Mouse (Mus musculus) gastrocnemius, postnatal 10 days (tissue): ENCODE data around the gene Spc24. TPM values are rescaled to one million over a fixed set of nuclear protein-coding genes. Genes with fewer than 3 reads are reported as not detected.

Source experiments
- DNase-seq: peaks from one replicate; pipeline ENCODE4 v3.0.0; 2021; ENCODE audit warnings: mixed read lengths
- total RNA-seq, 2 experiments: library from RNA; stranded (reverse); gene quantifications; 2 replicates each; pipeline ENCODE4 v1.2.3; 2021

Spc24 gene
- total RNA-seq, 2 experiments from 2014 or later = 6.1 to 7.3 TPM

DNA sequence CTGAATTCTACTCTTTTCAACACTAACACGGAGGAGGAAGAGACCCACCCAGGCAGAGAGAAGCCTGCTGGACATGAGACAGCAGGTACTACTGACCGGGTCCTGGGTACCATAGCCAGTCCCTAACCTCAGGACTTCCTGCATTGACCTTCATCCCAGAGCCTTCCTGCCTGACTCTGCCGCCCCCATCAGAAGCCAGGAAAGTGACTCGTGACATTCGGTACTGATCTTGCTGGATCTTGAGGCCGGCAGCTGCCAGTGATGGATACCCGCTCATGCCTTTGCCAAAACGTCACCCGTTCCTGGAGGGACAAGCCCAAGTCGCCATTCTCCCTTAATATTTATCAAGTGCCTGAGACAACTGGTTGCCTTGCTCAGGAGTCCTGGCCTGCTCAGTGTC is 11.6 kb downstream of the Spc24 start:
- DNase-seq = no peak

DNA sequence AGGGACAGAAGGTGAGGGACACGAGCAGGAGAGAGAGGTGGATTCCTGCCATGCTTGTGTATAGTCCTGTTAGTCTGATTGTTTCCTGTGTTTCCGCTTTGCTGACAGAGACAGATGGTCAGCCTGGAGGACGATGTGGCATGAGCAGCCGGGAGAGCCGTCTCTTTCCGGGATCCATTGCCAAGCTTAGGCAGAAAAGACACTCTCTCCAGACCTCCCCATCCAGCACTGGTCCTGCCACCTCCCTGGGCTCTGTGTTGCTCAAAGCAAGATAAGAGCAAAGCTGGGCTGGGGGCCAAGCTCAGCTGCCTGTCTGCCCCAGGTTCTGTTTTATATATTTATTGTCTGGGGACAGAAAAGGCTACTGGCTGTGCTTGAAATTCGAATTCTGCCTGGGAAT is 12.1 kb downstream of the Spc24 start:
- DNase-seq = no peak

DNA sequence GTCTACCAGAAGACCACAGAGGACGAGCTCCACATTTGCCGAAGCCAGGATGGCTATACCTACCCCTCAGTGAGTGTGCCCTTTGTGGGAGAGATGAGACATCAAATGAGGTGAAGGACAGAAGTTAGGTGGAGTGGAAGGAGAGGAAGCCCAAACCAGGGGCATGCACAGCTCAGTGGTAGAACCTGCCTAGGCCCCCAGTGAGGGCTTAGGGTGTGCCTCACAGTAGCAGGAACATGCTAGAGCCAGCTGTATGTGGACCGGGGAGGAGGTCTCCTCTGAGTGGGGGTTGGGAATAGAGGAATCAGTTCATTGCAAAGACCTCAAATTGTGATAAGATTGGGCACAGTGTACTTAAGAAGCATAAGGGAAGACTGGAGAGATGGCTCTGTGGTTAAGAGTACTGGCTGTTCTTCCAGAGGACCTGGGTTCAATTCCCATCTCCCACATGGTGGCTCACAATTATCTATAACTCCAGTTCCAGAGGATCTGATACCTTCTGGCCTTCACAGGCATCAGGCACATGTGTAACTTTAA is 12.8 kb downstream of the Spc24 start:
- DNase-seq = no peak

DNA sequence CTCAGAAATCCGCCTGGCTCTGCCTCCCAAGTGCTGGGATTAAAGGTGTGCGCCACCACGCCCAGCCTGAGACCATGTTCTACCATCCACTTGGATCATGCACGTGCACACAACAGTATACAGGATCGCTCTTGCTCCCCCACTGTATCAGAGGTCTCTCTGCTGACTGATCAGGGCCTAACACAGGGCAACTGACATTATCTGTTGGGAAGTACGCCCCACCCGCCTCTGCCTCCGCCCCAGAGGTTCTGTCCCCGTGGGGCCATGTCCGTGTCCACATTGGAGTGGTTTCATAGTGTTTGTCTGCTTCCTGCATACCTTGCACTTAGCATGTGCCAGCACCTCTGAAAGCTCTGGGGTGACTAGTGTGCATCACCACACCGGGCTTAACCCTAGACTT is 18.6 kb downstream of the Spc24 start:
- no peak for DNase-seq

DNA sequence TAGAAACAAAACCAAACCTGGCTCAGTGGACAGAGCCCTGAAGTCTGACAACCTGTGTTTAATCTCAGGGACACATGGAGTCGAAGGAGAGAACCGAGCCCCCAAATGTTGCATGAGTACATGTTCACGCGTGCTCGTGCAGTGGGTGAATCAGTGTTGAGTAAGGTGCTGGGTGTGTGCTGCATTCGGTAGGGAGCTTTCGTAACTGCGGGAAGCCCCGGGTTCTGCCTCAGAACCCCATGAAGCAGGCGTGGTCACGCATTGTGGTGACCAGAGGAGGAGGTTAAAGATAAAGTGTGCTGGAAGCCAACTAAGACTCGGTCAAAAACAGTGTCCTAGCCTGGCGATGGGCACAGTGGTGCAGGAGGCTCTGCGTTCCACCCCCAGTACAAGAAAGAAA is 19.7 kb downstream of the Spc24 start:
- DNase-seq = no peak

DNA sequence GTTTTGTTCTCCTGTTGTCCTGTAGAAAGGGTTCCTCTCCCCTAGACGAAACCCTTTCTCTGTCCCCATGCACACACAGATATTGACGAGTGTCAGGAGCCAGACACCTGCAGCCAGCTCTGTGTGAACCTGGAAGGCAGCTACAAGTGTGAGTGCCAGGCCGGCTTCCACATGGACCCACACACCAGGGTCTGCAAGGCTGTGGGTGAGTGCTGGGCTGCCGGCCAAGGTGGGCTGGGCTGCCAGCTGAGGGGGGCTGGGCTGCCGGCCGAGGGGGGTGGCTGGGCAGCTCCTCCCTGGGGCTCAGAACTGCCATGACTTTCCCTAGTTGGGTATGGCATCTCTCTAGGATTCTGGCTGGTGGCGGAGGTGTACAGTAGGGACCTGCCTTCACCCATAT is 21.3 kb downstream of the Spc24 start:
- no peak for DNase-seq

DNA sequence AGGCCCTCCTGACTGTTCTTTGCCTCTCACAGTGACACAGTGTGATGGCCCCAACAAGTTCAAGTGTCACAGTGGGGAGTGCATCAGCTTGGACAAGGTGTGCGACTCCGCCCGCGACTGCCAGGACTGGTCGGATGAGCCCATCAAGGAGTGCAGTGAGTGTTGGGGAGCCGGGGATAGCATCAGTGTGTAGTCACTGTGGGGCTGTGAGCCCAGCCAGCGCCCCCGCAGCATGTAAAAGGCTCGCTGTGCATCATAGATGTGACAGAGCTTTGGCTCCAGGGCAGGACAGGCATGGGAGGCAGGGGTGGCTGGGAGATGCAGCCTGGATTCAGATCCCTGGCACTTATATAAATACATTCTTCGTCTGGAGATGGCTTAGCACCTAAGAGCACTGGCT is 22.9 kb downstream of the Spc24 start:
- DNase-seq = no peak

DNA sequence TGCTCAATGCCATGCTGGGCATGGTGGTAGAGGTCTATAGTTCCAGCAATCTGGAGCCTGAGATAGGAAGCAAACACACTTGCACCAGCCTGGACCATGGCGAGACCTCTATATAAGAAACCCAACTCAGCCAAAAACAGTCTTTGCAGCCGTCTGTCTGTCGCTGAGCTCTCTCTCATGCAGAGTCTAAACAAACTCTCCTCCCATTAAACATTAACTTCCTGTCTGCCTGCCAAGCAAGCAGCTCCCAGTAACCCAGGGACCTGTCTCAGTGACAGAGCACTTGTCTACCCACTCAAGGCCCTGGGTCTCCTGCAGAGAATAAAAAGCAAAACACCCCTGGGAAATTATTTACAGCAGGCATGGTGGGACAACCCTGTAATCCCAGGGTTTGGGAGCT is 23.5 kb downstream of the Spc24 start:
- DNase-seq = no peak

DNA sequence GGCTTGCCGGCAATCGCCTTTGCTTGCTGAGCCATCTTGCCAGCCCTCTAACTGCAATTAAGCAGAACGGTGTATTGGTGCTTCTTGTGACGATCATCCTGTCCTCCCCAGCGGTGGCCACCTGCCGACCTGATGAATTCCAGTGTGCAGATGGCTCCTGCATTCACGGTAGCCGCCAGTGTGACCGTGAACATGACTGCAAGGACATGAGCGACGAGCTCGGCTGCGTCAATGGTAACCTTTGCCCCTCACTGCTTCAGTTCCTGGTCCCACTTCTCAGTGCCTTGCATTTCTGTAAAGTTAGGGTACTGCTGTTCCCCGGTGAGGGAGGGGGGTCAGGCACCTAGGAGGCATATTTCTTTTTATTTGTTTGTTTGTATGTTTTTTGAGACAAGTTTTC is 25.0 kb downstream of the Spc24 start:
- no peak for DNase-seq

DNA sequence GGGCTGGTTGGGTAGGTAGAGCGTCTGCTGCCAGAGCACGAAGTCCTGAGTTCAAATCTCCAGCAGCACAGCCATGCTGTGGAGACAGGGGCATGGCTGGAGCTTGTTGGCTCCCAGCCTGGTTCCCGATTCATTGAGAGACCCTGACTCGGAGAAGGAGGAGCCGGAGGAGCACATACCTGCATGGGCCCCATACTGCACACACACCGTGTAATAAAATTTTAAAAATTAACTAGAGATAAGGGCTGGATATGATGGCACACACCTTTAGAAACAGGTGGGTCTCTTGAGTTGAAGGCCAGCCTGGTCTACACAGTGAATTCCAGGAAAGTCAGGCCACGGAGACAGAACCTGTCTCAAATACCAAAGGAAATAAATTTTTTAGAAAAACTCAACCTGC is 26.1 kb downstream of the Spc24 start:
- no peak for DNase-seq

DNA sequence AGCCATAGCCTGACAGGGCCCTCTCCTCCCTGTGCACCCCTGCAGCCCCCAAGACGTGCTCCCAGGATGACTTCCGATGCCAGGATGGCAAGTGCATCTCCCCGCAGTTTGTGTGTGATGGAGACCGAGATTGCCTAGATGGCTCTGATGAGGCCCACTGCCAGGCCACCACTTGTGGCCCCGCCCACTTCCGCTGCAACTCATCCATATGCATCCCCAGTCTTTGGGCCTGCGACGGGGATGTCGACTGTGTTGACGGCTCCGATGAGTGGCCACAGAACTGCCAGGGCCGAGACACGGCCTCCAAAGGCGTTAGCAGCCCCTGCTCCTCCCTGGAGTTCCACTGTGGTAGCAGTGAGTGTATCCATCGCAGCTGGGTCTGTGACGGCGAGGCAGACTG is 26.7 kb downstream of the Spc24 start:
- DNase-seq = no peak

DNA sequence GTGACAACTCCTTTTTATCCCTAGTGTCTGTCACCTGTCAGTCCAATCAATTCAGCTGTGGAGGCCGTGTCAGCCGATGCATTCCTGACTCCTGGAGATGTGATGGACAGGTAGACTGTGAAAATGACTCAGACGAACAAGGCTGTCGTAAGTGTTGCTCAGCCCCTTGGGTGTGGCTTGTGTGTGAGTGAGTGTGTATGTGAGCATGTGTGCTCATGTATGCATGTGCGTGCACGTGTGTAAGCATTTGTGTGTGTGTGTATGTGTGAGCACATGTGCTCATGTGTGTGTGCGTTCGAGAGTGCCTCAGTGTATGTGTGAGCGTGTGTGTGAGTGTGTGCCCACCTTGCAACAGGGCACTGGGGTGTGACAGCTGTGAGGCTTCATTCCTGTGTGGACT is 27.8 kb downstream of the Spc24 start:
- DNase-seq = no peak

DNA sequence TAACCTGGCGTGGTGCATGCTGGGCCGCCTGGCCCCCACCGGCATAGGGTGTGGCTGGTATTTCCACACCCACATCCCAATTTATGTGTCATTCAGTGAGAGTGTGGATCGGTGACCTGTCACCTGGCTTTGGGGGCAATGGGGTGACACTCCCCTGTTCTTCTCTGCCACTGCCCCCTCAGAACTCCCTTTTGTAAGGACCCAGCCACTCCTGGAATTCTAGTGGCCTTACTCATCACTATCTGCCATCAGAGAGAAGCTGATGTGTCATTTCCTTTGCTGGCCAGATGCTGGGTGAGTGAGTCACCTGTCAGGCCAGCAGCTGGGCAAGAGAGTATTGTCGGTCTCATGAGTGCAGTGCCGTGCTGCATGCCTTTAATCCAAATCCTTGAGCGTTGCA is 30.8 kb downstream of the Spc24 start:
- no peak for DNase-seq

DNA sequence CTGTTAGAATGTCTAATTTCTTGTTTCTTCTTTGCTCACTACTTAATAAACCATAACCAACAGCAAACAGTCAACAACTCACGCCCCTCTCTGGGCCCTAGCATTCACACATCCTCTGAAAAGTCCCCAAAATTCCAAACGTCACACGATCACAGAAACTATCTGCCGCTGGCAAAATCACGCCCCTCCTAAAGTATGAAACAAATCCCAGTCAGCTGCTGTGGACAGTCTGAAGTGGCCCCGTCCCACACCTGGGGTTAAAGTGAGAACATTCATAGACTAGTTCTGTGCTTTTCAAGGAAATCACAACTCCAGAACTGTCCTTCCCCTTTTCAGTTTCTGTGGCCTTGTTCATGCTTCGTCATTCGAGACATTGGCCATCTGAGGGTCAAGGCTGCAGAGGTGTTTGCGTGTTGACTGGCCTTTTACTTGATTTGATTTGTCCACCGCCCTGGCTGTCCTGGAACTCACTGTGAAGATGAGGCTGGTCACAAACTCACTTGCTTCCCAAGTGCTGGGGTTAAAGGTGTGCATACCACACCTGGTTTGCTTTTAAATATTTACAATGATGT is 31.8 kb downstream of the Spc24 start:
- DNase-seq = no peak

DNA sequence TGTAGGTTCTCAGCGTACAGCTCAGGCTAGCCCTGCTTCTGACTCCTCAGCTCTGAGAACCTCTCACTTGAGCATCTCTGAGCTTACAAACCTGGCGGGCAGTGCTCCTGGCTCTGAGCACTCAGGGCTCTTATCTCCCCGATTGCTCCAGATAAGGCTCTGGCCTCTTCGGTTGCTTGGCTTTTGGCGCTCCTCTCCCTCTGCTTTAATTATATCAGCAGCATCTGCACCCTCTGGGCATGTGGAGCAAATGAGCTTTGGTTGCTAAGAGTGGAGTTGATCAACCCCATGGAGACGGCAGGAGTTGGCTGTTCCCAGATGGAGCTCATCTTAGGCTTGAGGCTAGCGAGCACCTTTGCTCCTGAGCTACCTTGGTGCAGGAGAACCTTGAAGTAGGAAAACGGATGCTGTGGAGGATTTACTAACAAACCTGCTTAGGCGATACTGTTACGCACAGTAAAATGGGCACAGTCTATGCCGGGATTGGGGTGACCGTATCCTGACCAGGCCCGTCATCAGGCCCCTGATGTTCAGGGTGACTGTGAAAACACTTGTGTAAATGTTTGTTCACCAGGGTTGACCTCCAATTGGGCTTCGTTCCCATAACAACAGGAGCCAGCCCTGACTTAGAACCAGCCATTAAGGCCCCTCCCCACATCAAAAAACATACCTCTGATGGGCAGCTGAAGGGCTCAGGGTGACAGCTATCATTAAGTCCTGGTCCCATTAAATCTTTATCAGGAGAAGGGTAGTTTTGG is 33.7 kb downstream of the Spc24 start:
- no peak for DNase-seq

DNA sequence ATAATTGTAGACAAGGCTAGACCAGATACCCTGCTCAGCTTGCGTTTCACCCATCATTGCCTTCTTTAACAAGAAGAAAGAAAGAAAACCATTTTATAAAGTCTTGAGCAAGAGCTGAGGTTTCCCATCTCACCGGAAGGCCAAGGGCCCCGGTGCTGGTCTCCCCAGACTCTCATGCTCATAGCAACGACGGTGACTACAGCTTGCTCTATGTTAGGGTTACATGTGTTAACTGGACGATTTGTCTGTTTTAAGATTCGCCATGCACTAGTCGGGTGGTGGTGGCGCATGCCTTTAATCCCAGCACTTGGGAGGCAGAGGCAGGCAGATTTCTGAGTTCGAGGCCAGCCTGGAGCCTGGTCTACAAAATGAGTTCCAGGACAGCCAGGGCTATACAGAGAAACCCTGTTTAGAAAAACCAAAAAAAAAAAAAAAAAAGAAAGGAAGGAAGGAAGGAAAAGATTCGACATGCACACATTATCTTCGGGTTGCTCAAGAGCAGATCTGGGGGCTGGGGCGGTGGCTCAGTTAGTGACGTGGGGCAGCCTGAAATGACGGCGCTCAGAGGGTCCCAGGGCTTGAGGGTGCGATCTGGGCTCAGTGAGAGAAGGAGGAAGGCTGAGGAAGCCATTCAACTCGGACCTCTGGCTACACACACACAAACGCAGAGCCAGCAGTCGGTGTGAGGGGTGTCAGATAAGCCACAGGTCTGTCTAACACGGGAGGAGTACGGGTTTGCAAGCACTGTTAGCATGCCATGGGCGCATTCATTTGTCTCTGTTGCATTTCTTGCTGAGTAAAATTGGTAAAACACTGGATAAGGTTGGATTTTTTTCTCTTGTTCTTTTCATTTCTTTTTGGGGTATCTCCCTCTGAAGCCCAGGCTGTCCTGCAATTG is 34.6 kb downstream of the Spc24 start:
- no peak for DNase-seq

DNA sequence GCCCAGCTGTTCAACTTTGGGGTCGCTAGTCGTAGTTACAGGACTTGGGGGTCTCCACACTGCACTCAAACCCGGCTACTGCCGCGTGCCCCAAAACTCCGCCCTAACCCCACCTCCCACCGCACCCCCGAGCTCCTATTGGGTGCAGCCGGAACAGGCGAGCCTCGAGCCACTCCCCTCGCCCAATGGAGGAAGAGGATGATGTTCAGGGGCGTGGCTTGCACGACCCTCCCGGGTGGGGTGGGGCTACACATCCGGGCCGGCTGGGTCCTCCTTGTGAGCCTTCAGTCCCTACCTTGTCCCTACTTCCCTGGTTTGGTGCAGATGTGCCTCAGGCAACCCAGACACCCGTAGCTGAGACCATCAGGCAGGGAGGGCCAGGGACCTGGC is 36.0 kb downstream of the Spc24 start:
- DNase-seq = peak; percentile 86

DNA sequence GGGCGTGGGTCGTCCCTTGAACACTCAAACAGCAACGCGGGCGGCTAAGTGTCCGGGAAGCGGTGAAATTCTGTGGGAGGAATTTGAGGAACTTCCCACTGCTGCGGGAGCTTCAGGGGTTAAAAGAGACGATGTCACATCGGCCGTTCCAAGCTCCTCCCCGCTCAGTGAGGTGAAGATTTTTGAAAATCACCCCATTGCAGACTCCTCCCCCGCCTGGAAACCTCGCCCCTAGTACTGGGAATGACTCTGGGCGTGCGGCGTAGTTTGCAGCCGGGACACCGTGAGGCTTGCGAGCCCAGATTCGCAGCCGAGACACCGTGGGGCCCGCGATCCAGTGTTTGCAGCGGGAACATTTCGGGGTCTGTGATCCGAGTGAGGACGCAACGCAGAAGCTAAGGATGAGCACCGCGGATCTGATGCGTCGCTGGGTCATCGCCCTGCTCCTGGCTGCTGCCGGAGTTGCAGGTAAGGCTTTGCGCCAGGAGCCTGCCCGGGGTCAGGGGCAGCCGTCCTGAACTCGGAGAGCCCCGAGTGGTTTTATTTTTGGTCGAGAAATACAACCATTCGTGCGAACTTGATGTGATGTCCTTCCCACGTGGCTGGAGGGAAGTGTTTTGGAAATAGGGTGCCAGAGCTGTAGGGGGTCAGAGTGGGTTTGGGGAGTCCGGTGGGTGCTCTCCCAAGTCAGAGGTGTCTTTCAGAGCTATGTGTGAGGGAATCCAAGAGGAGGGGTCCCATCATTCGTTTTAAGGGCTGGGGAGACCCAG is 36.5 kb downstream of the Spc24 start, which contains the start of gene Ldlr:
TSS of gene Ldlr (plus strand) at position 107 of the 770 bp plus-strand sequence.
- DNase-seq = peak; percentile 80

DNA sequence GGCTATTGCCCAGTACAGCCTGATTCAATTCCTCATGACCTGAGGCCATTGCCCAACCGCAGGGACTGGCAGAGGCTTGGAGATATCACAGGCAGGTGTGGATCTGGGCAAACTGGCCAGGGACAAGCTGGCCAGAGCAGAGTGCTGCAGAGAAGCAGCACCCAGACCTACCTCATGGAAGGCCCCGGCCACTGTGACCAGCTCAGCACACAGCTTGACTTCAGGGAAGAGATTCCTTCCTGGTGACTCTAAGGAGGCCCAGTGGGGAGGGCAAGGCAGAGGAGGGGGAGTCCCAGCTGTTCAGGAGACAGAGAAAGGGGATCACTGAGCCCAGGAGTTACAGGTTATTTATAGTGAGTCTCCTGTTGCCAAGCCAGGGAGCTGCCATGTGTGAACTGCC is 39.1 kb downstream of the Spc24 start:
- no peak for DNase-seq

DNA sequence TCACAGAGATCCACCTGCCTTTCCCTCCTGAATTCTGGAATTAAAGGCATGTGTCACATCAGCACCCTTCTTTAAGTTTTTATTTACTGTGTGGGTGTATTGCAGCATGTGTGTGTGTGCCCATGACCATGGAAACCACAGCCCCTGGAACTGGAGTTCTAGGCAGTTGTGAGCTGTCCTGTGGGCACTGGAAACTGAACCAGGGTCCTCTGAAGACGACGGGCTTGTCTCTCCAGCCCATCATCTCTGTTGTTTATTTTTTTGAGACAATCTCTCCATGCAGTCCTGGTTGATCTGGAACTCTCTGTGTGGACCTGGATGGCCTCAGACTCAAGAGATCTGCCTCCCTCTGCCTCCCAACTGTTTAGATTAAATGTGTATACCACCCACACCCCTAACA is 43.1 kb downstream of the Spc24 start:
- no peak for DNase-seq

DNA sequence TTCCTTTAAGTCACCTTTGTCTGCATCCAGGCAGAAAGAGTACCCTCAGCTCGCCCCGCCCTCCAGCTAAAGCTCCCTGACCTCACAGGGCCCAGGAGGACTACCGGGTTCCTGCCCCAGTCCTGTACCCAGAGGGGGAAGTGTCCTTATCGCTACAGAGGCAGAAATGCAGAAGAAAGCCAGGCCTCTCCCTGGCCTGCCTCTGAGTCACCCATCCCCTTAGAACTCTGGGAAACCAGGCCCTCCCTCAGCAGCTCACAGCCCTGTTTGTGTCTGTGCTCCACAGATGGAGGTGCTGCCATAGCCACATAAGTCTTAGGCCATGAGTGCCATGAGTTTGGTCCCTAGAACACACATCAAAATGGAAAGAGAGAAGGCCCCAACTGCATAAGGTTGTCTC is 44.8 kb downstream of the Spc24 start:
- DNase-seq = no peak

DNA sequence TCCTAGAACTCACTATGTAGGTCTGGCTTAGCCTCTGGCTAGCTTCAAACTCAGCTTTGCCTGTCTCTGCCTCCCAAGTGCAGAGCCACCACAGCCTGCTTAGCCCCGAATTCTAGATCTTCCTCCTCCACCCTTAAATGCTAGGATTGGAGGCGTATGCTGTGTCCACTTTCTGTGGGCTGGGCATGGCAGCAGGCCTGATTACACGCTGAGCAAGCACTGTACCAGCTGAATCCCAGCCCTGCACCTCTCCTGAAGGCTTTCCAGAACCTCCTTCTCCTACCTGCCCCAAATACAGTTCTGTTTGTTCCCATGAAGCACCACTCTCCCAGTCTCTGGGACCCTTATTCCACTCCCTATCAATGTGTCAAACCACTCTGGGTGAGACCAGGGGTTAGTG is 50.8 kb downstream of the Spc24 start:
- DNase-seq = no peak
